Mouse (Mus musculus) forebrain, embryonic 16.5 days (tissue): Measurements from ENCODE around the gene Epm2aip1. TPM values are rescaled to one million over a fixed set of nuclear protein-coding genes. Genes with fewer than 3 reads are reported as not detected.
A peak's percentile ranks its signal among the peaks of the same experiment; 100 is the strongest.

Source experiments
- ATAC-seq: fragments of 200-750 bp; cut with Nextera tagmentation; 2 replicates; pipeline ENCODE4 v1.8.0; 2017; ENCODE audit warnings: mild to moderate bottlenecking, moderate library complexity
- H3K27ac ChIP-seq: fragments of 300-500 bp; sonication (generic); 2 replicates; pipeline ENCODE4 v1.5.1; 2014; ENCODE audit warnings: low read length, control low read depth
- H3K27me3 ChIP-seq: fragments of 300-500 bp; sonication (generic); replicated peaks from 2 replicates; pipeline ENCODE4 v1.6.1; 2014; ENCODE audit warnings: low read length; ENCODE audit not compliant: control insufficient read depth, insufficient read depth
- H3K36me3 ChIP-seq: fragments of 300-500 bp; sonication (generic); 2 replicates; pipeline ENCODE4 v1.6.1; 2014; ENCODE audit not compliant: control insufficient read depth, insufficient read depth
- H3K4me1 ChIP-seq: fragments of 300-500 bp; sonication (generic); replicated peaks from 2 replicates; pipeline ENCODE4 v1.6.1; 2014; ENCODE audit warnings: low read length; ENCODE audit not compliant: control insufficient read depth, insufficient read depth
- H3K4me2 ChIP-seq: fragments of 300-500 bp; sonication (generic); 2 replicates; pipeline ENCODE4 v1.6.1; 2014; ENCODE audit warnings: mild to moderate bottlenecking, low read length, control low read depth
- H3K4me3 ChIP-seq: fragments of 300-500 bp; sonication (generic); replicated peaks from 2 replicates; pipeline ENCODE4 v1.5.1; 2014; ENCODE audit warnings: mild to moderate bottlenecking, low read length, control low read depth
- H3K9ac ChIP-seq: fragments of 300-500 bp; sonication (generic); replicated peaks from 2 replicates; pipeline ENCODE4 v1.6.1; 2014; ENCODE audit warnings: low read depth, low read length, control low read depth
- H3K9me3 ChIP-seq: fragments of 300-500 bp; sonication (generic); 2 replicates; pipeline ENCODE4 v1.6.1; 2016; ENCODE audit warnings: low read length; ENCODE audit not compliant: control insufficient read depth
- WGBS: fragments of 180-500 bp; shearing (Covaris S2); extraction: QIAGEN DNeasy Blood & Tissue Kit; methylation state at CpG from one replicate; pipeline ENCODE4 v1.1.7; 2014; 5-methylcytosine and 5-hydroxymethylcytosine counted together
- polyA plus RNA-seq: library from polyadenylated mRNA; unstranded; fragments of >200 nt; fragmentation: Nextera tagmentation; extraction: Ambion mirVana; gene quantifications from 2 replicates; pipeline ENCODE4 v1.2.1, GENCODE M21; 2015

Gene Epm2aip1
- polyA plus RNA-seq, 1 experiment from 2014 or later: 60.2 TPM

GRCm38 (mm10) chr9:111312442-111313141 lies 40.9 kb downstream of the Epm2aip1 start:
- Histone ChIP-seq H3K4me1 (peaks cover 15% of the 10 kb centered on the region), H3K36me3 (no peaks in the 10 kb centered on the region), H3K27ac (no peak overlapping the region), H3K4me3 (peak overlapping the region; percentile 58), H3K9ac (peak overlapping the region; percentile 61), H3K9me3 (no peaks in the 10 kb centered on the region; the same call in 1 of the 2 replicates), H3K27me3 (peaks cover 37% of the 10 kb centered on the region), H3K4me2 (peak overlapping the region; percentile 83)
- ATAC-seq: peak; percentile 62
- WGBS: under 1% methylated on average over 36 of the region's 59 CpGs

DNA sequence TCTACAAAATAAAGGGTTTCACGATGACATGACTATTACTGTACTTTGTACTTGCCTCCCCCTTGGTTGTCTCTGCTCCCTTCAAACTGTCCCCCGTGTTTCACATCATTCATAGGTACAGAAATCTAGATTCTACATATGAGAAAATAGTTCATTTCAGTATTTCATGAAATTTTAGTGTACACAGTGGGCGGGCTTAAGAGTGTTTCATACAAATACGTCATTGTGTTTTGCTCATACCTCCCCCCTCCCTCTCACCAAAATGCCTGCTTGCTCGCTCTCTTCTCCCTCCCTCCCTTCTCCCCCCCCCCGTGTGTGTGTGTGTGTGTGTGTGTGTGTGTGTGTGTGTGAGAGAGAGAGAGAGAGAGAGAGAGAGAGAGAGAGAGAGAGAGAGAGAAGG lies 41.6 kb downstream of the Epm2aip1 start:
- ATAC-seq: no peak

GRCm38 (mm10) chr9:111313793-111314192 lies 42.1 kb downstream of the Epm2aip1 start:
- H3K4me1 ChIP-seq: peaks cover 15% of the 10 kb centered on the region
- no peak for ATAC-seq
- H3K9ac ChIP-seq: no peak overlapping the region
- 16% methylated on average over 5 of the region's 5 CpGs for WGBS
- H3K27me3 ChIP-seq: peaks cover 37% of the 10 kb centered on the region
- H3K4me2 ChIP-seq: no peak overlapping the region
- H3K27ac ChIP-seq: no peak overlapping the region
- no peaks in the 10 kb centered on the region for H3K36me3 ChIP-seq
- H3K4me3 ChIP-seq: no peak overlapping the region
- no peaks in the 10 kb centered on the region; the same call in 1 of the 2 replicates for H3K9me3 ChIP-seq

More for the DNA sequence above, 41.6 kb downstream of the Epm2aip1 start:
- H3K4me3 ChIP-seq: no peak overlapping the region; the same call in 1 of the 2 replicates
- H3K27me3 ChIP-seq: peaks cover 37% of the 10 kb centered on the region
- H3K9me3 ChIP-seq: no peaks in the 10 kb centered on the region; the same call in 1 of the 2 replicates
- no peak overlapping the region for H3K27ac ChIP-seq
- peak overlapping the region; percentile 83 for H3K4me2 ChIP-seq
- H3K36me3 ChIP-seq: no peaks in the 10 kb centered on the region
- H3K9ac ChIP-seq: no peak overlapping the region
- 11% methylated on average over 4 of the region's 6 CpGs for WGBS
- H3K4me1 ChIP-seq: peaks cover 15% of the 10 kb centered on the region

GRCm38 (mm10) chr9:111314219-111314618 lies 42.5 kb downstream of the Epm2aip1 start:
- ATAC-seq: no peak
- peaks cover 36% of the 10 kb centered on the region for H3K27me3 ChIP-seq
- no peaks in the 10 kb centered on the region for H3K36me3 ChIP-seq
- H3K4me3 ChIP-seq: no peak overlapping the region
- no peaks in the 10 kb centered on the region; the same call in 1 of the 2 replicates for H3K9me3 ChIP-seq
- WGBS: 35% methylated on average over 5 of the region's 5 CpGs
- no peak overlapping the region for H3K9ac ChIP-seq
- peaks cover 15% of the 10 kb centered on the region for H3K4me1 ChIP-seq
- H3K4me2 ChIP-seq: no peak overlapping the region
- H3K27ac ChIP-seq: no peak overlapping the region

GRCm38 (mm10) chr9:111320912-111321311 lies 49.2 kb downstream of the Epm2aip1 start:
- 83% methylated on average over 4 of the region's 4 CpGs for WGBS
- H3K27me3 ChIP-seq: no peaks in the 10 kb centered on the region
- no peak overlapping the region for H3K4me3 ChIP-seq
- H3K4me2 ChIP-seq: no peak overlapping the region
- no peaks in the 10 kb centered on the region for H3K36me3 ChIP-seq
- no peak overlapping the region for H3K27ac ChIP-seq
- no peaks in the 10 kb centered on the region for H3K9me3 ChIP-seq
- no peaks in the 10 kb centered on the region for H3K4me1 ChIP-seq
- no peak overlapping the region for H3K9ac ChIP-seq
- ATAC-seq: no peak

- H3K4me3 ChIP-seq: no peak overlapping the region
These were observed 53.2 kb downstream of the Epm2aip1 start for GRCm38 (mm10) chr9:111324881-111325280.

More at GRCm38 (mm10) chr9:111324881-111325280, 53.2 kb downstream of the Epm2aip1 start:
- no peaks in the 10 kb centered on the region for H3K36me3 ChIP-seq
- H3K9me3 ChIP-seq: no peaks in the 10 kb centered on the region
- H3K4me2 ChIP-seq: no peak overlapping the region
- 81% methylated on average over 2 of the region's 2 CpGs for WGBS
- no peaks in the 10 kb centered on the region for H3K27me3 ChIP-seq
- H3K9ac ChIP-seq: no peak overlapping the region
- no peaks in the 10 kb centered on the region for H3K4me1 ChIP-seq
- no peak for ATAC-seq
- H3K27ac ChIP-seq: no peak overlapping the region

Other genes with a start within 250 kb of the Epm2aip1 start
- gene Ccrl2, start 214.4 kb upstream of the Epm2aip1 start, polyA plus RNA-seq: 1.1 and 1.5 TPM in 2 replicates
- 41.1 and 43.2 TPM in 2 replicates for gene Lrrfip2, start 154.3 kb upstream of the Epm2aip1 start, polyA plus RNA-seq
- 30.0 and 32.2 TPM in 2 replicates for gene Mlh1, start 138 bp upstream of the Epm2aip1 start, polyA plus RNA-seq
- 6.5 and 12.5 TPM in 2 replicates for gene Trank1, start 39.8 kb downstream of the Epm2aip1 start, polyA plus RNA-seq
- 5.6 and 8.3 TPM in 2 replicates for gene Dclk3, start 167.2 kb downstream of the Epm2aip1 start, polyA plus RNA-seq